Mouse (Mus musculus): ENCODE measurements at regions not wholly inside any gene's neighbourhood (a gene's known extent, or its start where the extent isn't known, plus 50 kb on each side); places are given as distances from the start of the nearest gene placed in this dataset.

- WGBS (ENCODE audit: insufficient replicate concordance): 25% methylated on average over 2 of the region's 2 CpGs
- DNase-seq (no peak), ATAC-seq (no peak)
- Histone ChIP-seq H3K36me3 (replicated peaks; ENCODE audit: insufficient read depth, low read length) (no peaks in the 10 kb centered on the region), H3K4me1 (ENCODE audit: insufficient read depth) (no peaks in the 10 kb centered on the region), H3K4me3 (ENCODE audit: low read depth, low read length) (no peak overlapping the region), H3K9ac (replicated peaks) (no peak overlapping the region), H3K27me3 (ENCODE audit: insufficient read depth, low read length) (no peaks in the 10 kb centered on the region), H3K27ac (ENCODE audit: low read depth) (no peak overlapping the region), H3K4me2 (ENCODE audit: low read depth, low read length) (no peak overlapping the region), H3K9me3 (ENCODE audit: low read length) (no peaks in the 10 kb centered on the region)
- TF ChIP-seq CTCF (IDR thresholded peaks at IDR 0.05; ENCODE audit: low read depth): no peak
- no peak for TF ChIP-seq EP300 (IDR thresholded peaks at IDR 0.05; ENCODE audit: low read depth)
These were observed 346.3 kb downstream of the Irx1 start for GRCm38 (mm10) chr13:71617198-71617597.

DNA sequence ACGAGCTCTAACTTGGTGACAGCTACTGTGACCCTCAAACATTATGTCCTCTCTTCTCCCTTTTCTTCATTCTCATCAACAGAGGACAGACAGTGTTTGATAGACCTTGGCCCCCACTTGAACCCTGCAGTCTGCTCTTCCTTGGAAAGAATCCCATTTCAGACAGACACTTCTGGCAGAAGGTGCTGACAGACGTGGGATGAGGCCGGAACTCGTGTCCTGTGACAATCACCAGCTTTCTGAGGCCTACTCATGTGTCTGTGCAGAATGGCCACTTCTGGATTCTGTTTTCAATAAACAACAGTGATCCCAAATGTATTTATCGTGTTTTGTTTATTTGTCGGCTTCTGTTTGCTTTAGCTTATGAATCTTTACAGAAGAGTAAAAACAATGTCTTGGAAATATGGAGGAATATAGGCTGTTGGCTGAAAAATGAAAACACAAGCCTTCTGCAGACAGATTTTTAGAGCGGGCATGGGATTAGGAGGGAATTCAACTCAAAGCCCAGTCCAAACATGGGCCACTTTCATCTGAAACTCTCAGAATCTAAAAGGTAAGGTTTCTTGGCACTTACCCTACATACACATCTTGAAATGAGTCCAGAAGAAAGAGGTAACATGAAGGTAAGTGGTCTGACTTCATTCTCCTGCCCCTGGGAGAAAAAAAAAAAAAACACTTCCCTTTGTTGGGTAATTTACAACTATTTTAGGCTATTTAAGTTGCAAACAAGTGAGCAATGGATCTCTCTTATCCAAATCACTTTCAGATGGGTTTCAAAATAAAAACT is 350.9 kb downstream of the Irx1 start:
- Histone ChIP-seq H3K27ac (ENCODE audit: low read depth) (no peak overlapping the region), H3K4me3 (ENCODE audit: low read depth, low read length) (no peak overlapping the region), H3K4me2 (ENCODE audit: low read depth, low read length) (no peak overlapping the region), H3K9ac (replicated peaks) (no peak overlapping the region), H3K27me3 (ENCODE audit: insufficient read depth, low read length) (no peaks in the 10 kb centered on the region), H3K36me3 (replicated peaks; ENCODE audit: insufficient read depth, low read length) (no peaks in the 10 kb centered on the region), H3K9me3 (ENCODE audit: low read length) (no peaks in the 10 kb centered on the region), H3K4me1 (ENCODE audit: insufficient read depth) (no peaks in the 10 kb centered on the region)
- WGBS (ENCODE audit: insufficient replicate concordance): 71% methylated on average over 7 of the region's 7 CpGs
- DNase-seq: no peak
- TF ChIP-seq EP300 (IDR thresholded peaks at IDR 0.05; ENCODE audit: low read depth) (no peak), CTCF (IDR thresholded peaks at IDR 0.05; ENCODE audit: low read depth) (no peak)
- no peak for ATAC-seq

DNA sequence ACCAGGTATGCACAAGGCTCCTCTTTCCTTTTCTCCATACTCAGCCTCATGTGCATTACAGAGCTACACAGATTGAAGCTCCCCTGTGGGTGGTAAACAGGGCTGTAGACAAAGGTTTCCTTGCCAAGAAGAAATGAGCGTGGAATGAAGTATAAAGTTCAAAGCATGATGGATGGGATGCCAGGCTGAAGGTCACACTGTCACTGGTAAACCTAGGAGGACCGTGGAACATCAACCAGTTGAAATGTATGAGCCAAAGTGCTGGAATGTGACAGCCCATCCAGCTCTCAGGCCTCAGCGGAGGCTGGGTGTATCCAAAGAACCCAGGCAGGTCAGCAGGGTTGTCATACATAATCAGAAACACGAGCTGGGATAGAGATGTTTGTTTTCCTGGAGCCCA is 381.0 kb downstream of the Irx1 start:
- ATAC-seq: no peak
- DNase-seq: no peak

GRCm38 (mm10) chr13:71565895-71566294 is 397.6 kb downstream of the Irx1 start:
- Histone ChIP-seq H3K4me2 (ENCODE audit: low read depth, low read length) (no peak overlapping the region), H3K27ac (ENCODE audit: low read depth) (no peak overlapping the region), H3K4me3 (ENCODE audit: low read depth, low read length) (no peak overlapping the region), H3K9ac (replicated peaks) (no peak overlapping the region), H3K27me3 (ENCODE audit: insufficient read depth, low read length) (no peaks in the 10 kb centered on the region), H3K36me3 (replicated peaks; ENCODE audit: insufficient read depth, low read length) (no peaks in the 10 kb centered on the region), H3K4me1 (ENCODE audit: insufficient read depth) (no peaks in the 10 kb centered on the region), H3K9me3 (ENCODE audit: low read length) (no peaks in the 10 kb centered on the region)
- no peak for DNase-seq
- 72% methylated on average over 6 of the region's 6 CpGs for WGBS (ENCODE audit: insufficient replicate concordance)
- TF ChIP-seq CTCF (IDR thresholded peaks at IDR 0.05; ENCODE audit: low read depth) (no peak), EP300 (IDR thresholded peaks at IDR 0.05; ENCODE audit: low read depth) (no peak)
- no peak for ATAC-seq

More for the DNA sequence above, 381.0 kb downstream of the Irx1 start:
- no peaks in the 10 kb centered on the region for H3K9me3 ChIP-seq (ENCODE audit: low read length)
- H3K36me3 ChIP-seq (replicated peaks; ENCODE audit: insufficient read depth, low read length): no peaks in the 10 kb centered on the region
- TF ChIP-seq EP300 (IDR thresholded peaks at IDR 0.05; ENCODE audit: low read depth): no peak
- no peak for TF ChIP-seq CTCF (IDR thresholded peaks at IDR 0.05; ENCODE audit: low read depth)
- no peak overlapping the region for H3K9ac ChIP-seq (replicated peaks)
- 54% methylated on average over 4 of the region's 4 CpGs for WGBS (ENCODE audit: insufficient replicate concordance)
- no peak overlapping the region for H3K4me3 ChIP-seq (ENCODE audit: low read depth, low read length)
- H3K4me2 ChIP-seq (ENCODE audit: low read depth, low read length): no peak overlapping the region
- H3K4me1 ChIP-seq (ENCODE audit: insufficient read depth): no peaks in the 10 kb centered on the region
- no peak overlapping the region for H3K27ac ChIP-seq (ENCODE audit: low read depth)
- H3K27me3 ChIP-seq (ENCODE audit: insufficient read depth, low read length): no peaks in the 10 kb centered on the region

DNA sequence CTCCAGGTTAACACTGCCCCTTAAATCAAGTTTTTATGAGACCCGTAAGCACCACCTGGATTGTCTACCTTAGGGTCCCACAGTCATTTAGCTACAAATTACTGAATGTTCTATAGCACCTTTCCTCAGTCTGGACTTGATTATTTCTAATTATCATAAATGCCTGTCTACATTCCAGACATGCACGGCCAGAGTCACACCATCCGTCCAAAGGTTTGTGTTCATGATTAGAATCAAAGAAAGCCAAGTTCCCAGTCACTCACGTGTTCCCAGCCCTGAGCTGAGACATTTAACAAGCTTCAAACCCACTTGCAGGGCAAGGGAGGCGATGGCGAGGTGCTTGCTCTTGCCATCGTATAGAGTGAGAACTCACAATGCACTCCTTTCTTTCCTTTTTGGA is 398.1 kb downstream of the Irx1 start:
- Histone ChIP-seq H3K27ac (ENCODE audit: low read depth) (no peak overlapping the region), H3K9me3 (ENCODE audit: low read length) (no peaks in the 10 kb centered on the region), H3K4me1 (ENCODE audit: insufficient read depth) (no peaks in the 10 kb centered on the region), H3K4me3 (ENCODE audit: low read depth, low read length) (no peak overlapping the region), H3K27me3 (ENCODE audit: insufficient read depth, low read length) (no peaks in the 10 kb centered on the region), H3K36me3 (replicated peaks; ENCODE audit: insufficient read depth, low read length) (no peaks in the 10 kb centered on the region), H3K9ac (replicated peaks) (no peak overlapping the region), H3K4me2 (ENCODE audit: low read depth, low read length) (no peak overlapping the region)
- TF ChIP-seq CTCF (IDR thresholded peaks at IDR 0.05; ENCODE audit: low read depth): no peak
- no peak for TF ChIP-seq EP300 (IDR thresholded peaks at IDR 0.05; ENCODE audit: low read depth)
- 80% methylated on average over 7 of the region's 7 CpGs for WGBS (ENCODE audit: insufficient replicate concordance)
- no peak for DNase-seq
- no peak for ATAC-seq

- WGBS (ENCODE audit: insufficient replicate concordance): 83% methylated on average over 14 of the region's 14 CpGs
- DNase-seq (no peak), ATAC-seq (no peak)
- Histone ChIP-seq H3K27ac (ENCODE audit: low read depth) (no peak overlapping the region), H3K36me3 (replicated peaks; ENCODE audit: insufficient read depth, low read length) (no peaks in the 10 kb centered on the region), H3K9ac (replicated peaks) (no peak overlapping the region), H3K4me1 (ENCODE audit: insufficient read depth) (no peaks in the 10 kb centered on the region), H3K4me3 (ENCODE audit: low read depth, low read length) (no peak overlapping the region), H3K27me3 (ENCODE audit: insufficient read depth, low read length) (no peaks in the 10 kb centered on the region), H3K9me3 (ENCODE audit: low read length) (no peaks in the 10 kb centered on the region), H3K4me2 (ENCODE audit: low read depth, low read length) (no peak overlapping the region)
- TF ChIP-seq EP300 (IDR thresholded peaks at IDR 0.05; ENCODE audit: low read depth): no peak
- no peak for TF ChIP-seq CTCF (IDR thresholded peaks at IDR 0.05; ENCODE audit: low read depth)
These were observed 404.9 kb downstream of the Irx1 start for GRCm38 (mm10) chr13:71558477-71559215.

Data from liver, postnatal 0 days (tissue).